Mouse (Mus musculus) heart, embryonic 16.5 days (tissue): ENCODE measurements around the gene Retreg3. TPM values are rescaled to one million over a fixed set of nuclear protein-coding genes. Genes with fewer than 3 reads are reported as not detected.

Experiments
- ATAC-seq: fragments of 200-750 bp; cut with Nextera tagmentation; replicated peaks from 2 replicates; pipeline ENCODE4 v1.8.0; 2017; ENCODE audit warnings: moderate number of reproducible peaks; ENCODE audit not compliant: insufficient read depth, low FRiP score; ENCODE audit errors: extremely low read depth
- H3K27ac ChIP-seq: fragments of 300-500 bp; sonication (generic); 2 replicates; pipeline ENCODE4 v1.5.1; 2014; ENCODE audit warnings: mild to moderate bottlenecking, low read length, control low read depth, moderate library complexity
- H3K27me3 ChIP-seq: fragments of 300-500 bp; sonication (generic); 2 replicates; pipeline ENCODE4 v1.6.1; 2014; ENCODE audit warnings: low read length, mixed read lengths; ENCODE audit not compliant: control insufficient read depth, insufficient read depth
- H3K36me3 ChIP-seq: fragments of 300-500 bp; sonication (generic); 2 replicates; pipeline ENCODE4 v1.6.1; 2014; ENCODE audit not compliant: control insufficient read depth, insufficient read depth
- H3K4me1 ChIP-seq: fragments of 300-500 bp; sonication (generic); 2 replicates; pipeline ENCODE4 v1.6.1; 2014; ENCODE audit warnings: low read length, mixed read lengths; ENCODE audit not compliant: control insufficient read depth, insufficient read depth
- H3K4me2 ChIP-seq: fragments of 300-500 bp; sonication (generic); 2 replicates; pipeline ENCODE4 v1.6.1; 2014; ENCODE audit warnings: low read depth, mild to moderate bottlenecking, control low read depth, low read length
- H3K4me3 ChIP-seq: fragments of 300-500 bp; sonication (generic); 2 replicates; pipeline ENCODE4 v1.5.1; 2014; ENCODE audit warnings: mild to moderate bottlenecking, control low read depth, low read length
- H3K9ac ChIP-seq: fragments of 300-500 bp; sonication (generic); 2 replicates; pipeline ENCODE4 v1.6.1; 2014; ENCODE audit warnings: low read length, control low read depth
- H3K9me3 ChIP-seq: fragments of 300-500 bp; sonication (generic); replicated peaks from 2 replicates; pipeline ENCODE4 v1.6.1; 2016; ENCODE audit warnings: low read length; ENCODE audit not compliant: control insufficient read depth
- whole genome bisulfite sequencing: fragments of 180-500 bp; shearing (Covaris S2); extraction: QIAGEN DNeasy Blood & Tissue Kit; methylation state at CpG from one replicate; pipeline ENCODE4 v1.1.7; 2014; 5-methylcytosine and 5-hydroxymethylcytosine counted together
- polyA plus RNA-seq: library from polyadenylated mRNA; unstranded; fragments of >200 nt; fragmentation: Nextera tagmentation; extraction: Ambion mirVana; gene quantifications from 2 replicates; pipeline ENCODE4 v1.2.1, GENCODE M21; 2015

Retreg3 gene
- polyA plus RNA-seq, 1 experiment from 2014 or later: 14.9 TPM

- peak within 1 kb of the TSS; percentile 83 for H3K4me3 ChIP-seq
- peak within 1 kb of the TSS; percentile 97 for H3K4me2 ChIP-seq
- H3K4me1 ChIP-seq: peaks cover 26% of the 10 kb centered on the region
- H3K27ac ChIP-seq: peak within 1 kb of the TSS; percentile 92
- peaks cover 32% of the 10 kb centered on the region for H3K27me3 ChIP-seq
- peak within 1 kb of the TSS; percentile 90 for H3K9ac ChIP-seq
- peak; percentile 88 for ATAC-seq
- WGBS: under 1% methylated on average over 51 of the region's 51 CpGs
- no peaks in the 10 kb centered on the region for H3K9me3 ChIP-seq
- H3K36me3 ChIP-seq: peaks cover 2% of the 10 kb centered on the region; the same call in 1 of the 2 replicates
Measured at GRCm38 (mm10) chr11:101082208-101083082, 37.2 kb downstream of the Retreg3 start, which contains the start of gene Coasy. Gene Coasy (plus strand): TSS chr11:101082565.

GRCm38 (mm10) chr11:101081659-101082058, 38.0 kb downstream of the Retreg3 start:
- WGBS: 9% methylated on average over 10 of the region's 10 CpGs
- peaks cover 23% of the 10 kb centered on the region for H3K4me1 ChIP-seq
- H3K9ac ChIP-seq: peak overlapping the region; percentile 75
- peaks cover 37% of the 10 kb centered on the region for H3K27me3 ChIP-seq
- no peaks in the 10 kb centered on the region for H3K9me3 ChIP-seq
- ATAC-seq: no peak
- H3K4me2 ChIP-seq: peak overlapping the region; percentile 97
- H3K4me3 ChIP-seq: peak overlapping the region; percentile 83
- H3K36me3 ChIP-seq: peaks cover 5% of the 10 kb centered on the region; the same call in 1 of the 2 replicates
- H3K27ac ChIP-seq: peak overlapping the region; percentile 92

DNA sequence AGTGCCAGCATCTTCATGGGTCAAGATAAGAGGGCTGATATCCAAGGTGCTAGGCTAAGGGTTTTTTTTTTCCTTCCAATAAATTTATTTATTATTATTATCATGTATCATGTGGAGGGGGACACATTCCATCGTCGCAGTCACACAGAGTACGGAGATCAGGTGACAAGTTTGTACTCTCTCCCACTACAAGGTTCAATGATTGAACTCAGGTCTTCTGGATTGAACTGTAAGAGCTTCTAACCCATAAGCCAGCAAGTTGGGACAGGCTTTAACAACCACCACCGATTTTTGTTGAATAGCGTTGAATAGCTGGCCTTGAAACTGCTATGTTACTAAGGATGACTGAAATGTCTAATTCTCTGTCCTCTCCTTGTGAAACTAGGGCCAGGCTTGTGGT, 39.3 kb downstream of the Retreg3 start:
- 70% methylated on average over 5 of the region's 5 CpGs for WGBS
- Histone ChIP-seq H3K9ac (no peak overlapping the region), H3K4me2 (no peak overlapping the region), H3K27ac (no peak overlapping the region), H3K9me3 (no peaks in the 10 kb centered on the region), H3K27me3 (peaks cover 37% of the 10 kb centered on the region), H3K4me3 (no peak overlapping the region), H3K36me3 (peaks cover 5% of the 10 kb centered on the region; the same call in 1 of the 2 replicates), H3K4me1 (peaks cover 15% of the 10 kb centered on the region)
- no peak for ATAC-seq

DNA sequence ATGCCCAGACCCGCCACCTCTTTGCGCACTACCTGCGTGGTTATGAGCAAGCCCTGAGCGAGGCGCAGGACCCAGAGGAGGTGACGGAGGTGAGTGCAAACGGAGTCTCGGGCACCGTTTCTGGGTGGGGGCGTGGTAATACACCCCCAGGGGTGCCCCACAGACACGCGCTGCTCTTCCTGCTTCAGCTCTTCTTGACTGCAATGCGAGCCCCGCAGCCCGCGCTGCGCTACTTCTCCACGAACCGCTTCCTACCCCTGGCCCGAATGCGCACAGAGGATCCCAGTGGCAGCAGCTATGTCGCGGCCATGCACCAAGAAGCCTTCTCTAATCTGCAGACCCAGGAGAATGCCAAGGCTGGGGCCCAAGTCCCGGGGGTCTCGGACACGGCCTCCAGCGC, 39.9 kb downstream of the Retreg3 start:
- H3K9ac ChIP-seq: no peak overlapping the region
- no peaks in the 10 kb centered on the region for H3K9me3 ChIP-seq
- H3K36me3 ChIP-seq: peaks cover 3% of the 10 kb centered on the region; the same call in 1 of the 2 replicates
- H3K27ac ChIP-seq: no peak overlapping the region
- no peak for ATAC-seq
- peaks cover 37% of the 10 kb centered on the region for H3K27me3 ChIP-seq
- peak overlapping the region; percentile 48 for H3K4me2 ChIP-seq
- H3K4me3 ChIP-seq: peak overlapping the region; percentile 23
- peaks cover 15% of the 10 kb centered on the region for H3K4me1 ChIP-seq
- WGBS: 6% methylated on average over 27 of the region's 27 CpGs

DNA sequence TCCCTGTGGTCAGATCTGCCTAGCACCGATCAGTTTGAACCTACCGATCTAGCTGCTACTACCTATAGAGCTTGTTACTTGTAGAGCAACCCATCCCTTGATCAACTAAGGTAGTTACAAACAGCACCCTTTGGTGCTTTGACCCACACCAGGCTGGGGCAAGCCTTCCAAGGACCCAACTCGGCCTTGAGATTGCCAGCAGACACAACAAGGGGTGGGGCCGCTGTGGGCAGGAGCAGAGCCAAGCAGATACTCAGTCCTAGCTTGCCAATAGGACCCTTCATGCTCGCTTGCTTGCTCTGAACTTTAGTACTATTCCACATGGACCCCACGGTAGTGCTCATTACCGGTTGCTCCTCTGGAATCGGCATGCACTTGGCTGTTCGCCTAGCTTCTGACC, 41.6 kb downstream of the Retreg3 start, which contains the start of gene Hsd17b1:
Gene Hsd17b1, plus strand, starts transcription at position 291 of the 400 bp plus-strand sequence.
- 68% methylated on average over 9 of the region's 9 CpGs for WGBS
- Histone ChIP-seq H3K27me3 (peaks cover 39% of the 10 kb centered on the region), H3K4me1 (peaks cover 11% of the 10 kb centered on the region), H3K9me3 (no peaks in the 10 kb centered on the region), H3K9ac (no peak within 1 kb of the TSS), H3K4me2 (no peak within 1 kb of the TSS), H3K4me3 (no peak within 1 kb of the TSS), H3K27ac (no peak within 1 kb of the TSS), H3K36me3 (peaks cover 3% of the 10 kb centered on the region; the same call in 1 of the 2 replicates)
- no peak for ATAC-seq

DNA sequence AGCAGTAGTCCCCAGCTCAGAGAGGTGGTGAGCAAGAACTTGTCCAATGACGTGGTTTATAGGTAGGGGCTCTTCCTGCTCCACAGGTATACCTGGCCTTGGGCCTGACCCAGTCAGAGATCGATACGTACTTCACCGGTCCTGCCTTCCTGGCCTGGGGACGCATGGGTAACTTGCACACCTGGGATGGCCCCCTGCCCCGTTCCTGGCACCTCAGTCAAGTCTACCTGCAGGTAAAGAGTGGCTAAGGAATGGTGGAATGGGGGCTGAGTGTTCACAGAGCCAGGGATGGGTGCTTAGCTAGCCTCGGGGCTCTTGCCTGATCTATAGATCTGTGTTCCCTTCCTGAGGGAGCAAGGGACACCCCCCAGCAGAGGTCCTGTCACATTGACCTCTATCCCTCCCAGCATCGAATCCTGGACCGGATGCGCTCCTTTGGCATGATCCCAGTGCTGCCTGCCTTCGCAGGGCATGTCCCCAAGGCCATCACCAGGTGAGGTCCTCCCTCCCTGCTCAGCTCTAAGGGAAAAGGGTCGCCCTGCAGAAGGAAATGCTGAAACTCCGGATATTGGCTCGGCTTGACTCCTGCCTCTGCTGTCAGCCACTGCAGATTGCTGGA, 47.8 kb downstream of the Retreg3 start:
- no peak for ATAC-seq
- Histone ChIP-seq H3K27me3 (peaks cover 2% of the 10 kb centered on the region; the same call in 1 of the 2 replicates), H3K4me3 (no peak overlapping the region), H3K4me1 (peaks cover 13% of the 10 kb centered on the region), H3K4me2 (no peak overlapping the region), H3K9me3 (no peaks in the 10 kb centered on the region), H3K9ac (no peak overlapping the region), H3K36me3 (peaks cover 3% of the 10 kb centered on the region; the same call in 1 of the 2 replicates), H3K27ac (no peak overlapping the region)
- 72% methylated on average over 14 of the region's 14 CpGs for WGBS

DNA sequence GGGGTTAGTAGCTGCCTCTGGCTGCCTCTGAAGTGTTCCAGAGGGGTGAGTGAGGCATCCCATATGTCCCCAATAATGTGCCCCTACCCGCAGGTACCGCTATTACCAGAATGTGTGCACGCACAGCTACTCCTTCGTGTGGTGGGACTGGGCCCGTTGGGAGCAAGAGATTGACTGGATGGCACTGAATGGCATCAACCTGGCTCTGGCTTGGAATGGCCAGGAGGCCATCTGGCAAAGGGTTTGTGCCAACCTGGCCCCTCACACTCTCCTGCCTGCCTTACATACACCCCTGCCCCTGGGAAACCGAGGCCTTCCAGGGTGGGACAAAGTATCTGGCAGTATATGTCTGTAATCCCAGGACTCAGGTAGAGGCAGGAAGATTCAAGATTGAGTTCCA, 48.7 kb downstream of the Retreg3 start:
- Histone ChIP-seq H3K4me3 (no peak overlapping the region), H3K9me3 (no peaks in the 10 kb centered on the region), H3K4me1 (peaks cover 21% of the 10 kb centered on the region), H3K9ac (no peak overlapping the region), H3K36me3 (no peaks in the 10 kb centered on the region), H3K27me3 (0 out of 2 replicates have a peak, but pooled peaks cover 2% of the 10 kb centered on the region), H3K4me2 (no peak overlapping the region), H3K27ac (no peak overlapping the region)
- ATAC-seq: no peak
- WGBS: 75% methylated on average over 6 of the region's 6 CpGs

GRCm38 (mm10) chr11:101070189-101070527, 49.5 kb downstream of the Retreg3 start:
- Histone ChIP-seq H3K4me3 (peak overlapping the region; percentile 89), H3K27ac (peak overlapping the region; percentile 47; the same call in 1 of the 2 replicates), H3K4me1 (peaks cover 22% of the 10 kb centered on the region), H3K9ac (peak overlapping the region; percentile 87), H3K9me3 (no peaks in the 10 kb centered on the region), H3K36me3 (no peaks in the 10 kb centered on the region), H3K4me2 (peak overlapping the region; percentile 98), H3K27me3 (0 out of 2 replicates have a peak, but pooled peaks cover 2% of the 10 kb centered on the region)
- ATAC-seq: peak; percentile 49
- WGBS: 0% methylated on average over 28 of the region's 36 CpGs
